Mouse (Mus musculus) T-helper 2 cell (primary cell): ENCODE measurements around the gene Ube2k.
"Not testable (repeated sequence)": the region's sequence is repeated elsewhere in the genome, so short reads cannot be mapped to it uniquely, and the experiment has no call there.

Source experiments
- in situ Hi-C: fragments of 300-600 bp; cut with MboI, MseI; formaldehyde crosslinking; loops from one replicate; pipeline ENCODE4 v1.15.1; 2025; ENCODE audit warnings: high pct_unique_total_duplicates

Ube2k gene

GRCm38 (mm10) chr5:65536751-65537419 is at the start of gene Ube2k, which contains the start of gene Smim14:
TSS of gene Ube2k (plus strand) at chr5:65537233.
TSS of gene Smim14 (minus strand) at chr5:65537184.
- in situ Hi-C loops, result no loop called here

DNA sequence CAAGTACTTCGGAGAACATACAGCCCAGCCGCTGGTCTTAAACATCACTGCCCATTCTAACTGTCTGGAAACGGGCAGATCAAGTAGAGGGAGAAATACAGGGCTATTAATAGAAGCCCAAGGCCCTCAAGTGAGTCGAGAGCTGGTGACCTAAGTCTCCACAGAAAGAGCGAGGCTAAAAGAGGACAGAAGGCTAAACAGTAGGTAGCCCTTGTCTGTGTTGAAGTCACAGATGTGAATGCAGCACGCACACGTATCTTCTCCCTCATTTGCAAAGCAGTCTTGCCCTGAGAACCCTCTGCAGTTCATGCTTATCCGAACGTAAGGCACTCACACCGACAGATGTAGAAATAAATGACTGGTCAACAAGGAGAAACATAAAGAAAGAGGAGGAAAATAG is 49.7 kb upstream of the Ube2k start:
- in situ Hi-C loops, result no loop called here

GRCm38 (mm10) chr5:65488725-65489124 is 48.3 kb upstream of the Ube2k start:
- in situ Hi-C loops, result no loop called here

DNA sequence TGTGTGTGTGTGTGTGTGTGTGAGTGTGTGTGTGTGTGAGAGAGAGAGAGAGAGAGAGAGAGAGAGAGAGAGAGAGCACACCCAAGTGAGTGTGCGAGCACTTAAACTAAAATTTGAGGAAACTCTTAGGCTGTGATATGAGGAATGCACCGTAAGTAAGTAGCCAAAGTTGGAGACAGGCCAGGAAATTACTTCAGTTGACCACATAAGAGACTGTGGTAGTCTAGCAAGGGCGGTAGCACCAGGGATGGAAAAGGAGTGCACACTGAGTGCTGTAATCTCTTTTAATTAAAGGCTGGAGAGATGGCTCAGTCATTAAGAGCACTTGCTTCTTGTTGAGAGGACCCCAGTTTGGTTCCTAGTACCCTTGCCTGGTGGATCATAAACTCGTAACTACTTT is 47.2 kb upstream of the Ube2k start:
- in situ Hi-C loops, result no loop called here

DNA sequence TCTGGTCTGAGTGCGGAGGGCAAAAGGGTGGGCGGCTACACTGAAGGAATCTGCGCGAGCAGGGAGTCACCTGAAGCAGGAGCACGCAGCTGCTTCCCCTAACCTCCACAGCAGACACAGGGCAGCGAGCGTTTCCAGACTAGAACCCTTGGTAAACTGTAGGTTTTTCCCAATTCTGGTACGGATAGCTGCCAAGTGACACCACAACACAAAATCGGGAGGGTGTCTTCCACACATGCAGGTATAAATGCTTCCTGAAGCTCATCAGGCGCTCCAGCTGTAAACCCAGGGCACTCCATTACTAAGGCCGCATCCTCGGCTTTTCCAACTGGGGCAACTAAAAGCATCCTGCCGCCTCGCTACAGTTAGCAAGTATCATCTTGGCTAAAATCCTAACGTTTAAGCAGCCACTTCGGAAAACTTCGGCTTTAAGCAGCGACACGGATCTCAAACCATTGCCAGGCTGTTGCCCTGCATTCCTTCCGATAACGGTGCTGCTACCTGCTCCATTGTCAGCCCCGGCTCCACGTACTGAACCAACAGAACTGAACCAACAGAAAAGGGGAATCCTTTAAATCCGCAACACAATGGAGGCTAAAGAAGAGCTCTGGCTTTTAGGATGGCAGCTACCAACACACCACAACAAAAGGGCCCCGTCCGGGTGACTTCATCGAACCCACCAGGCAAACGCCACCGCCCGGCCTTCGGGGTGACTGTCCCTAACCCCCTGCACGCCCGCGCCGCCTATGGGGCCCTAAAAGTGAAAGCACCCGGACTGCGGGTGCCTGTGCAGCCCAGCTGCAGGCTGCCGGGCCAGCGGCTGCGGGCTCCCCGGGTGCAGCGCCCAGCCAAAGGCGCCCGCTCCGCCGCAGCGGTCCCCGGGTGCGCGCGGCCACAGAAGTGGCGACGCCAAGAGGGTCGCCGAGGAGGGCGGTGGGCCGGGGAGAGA is 45.0 kb upstream of the Ube2k start:
- in situ Hi-C loops, result no loop called here

GRCm38 (mm10) chr5:65492716-65493531 is 44.1 kb upstream of the Ube2k start, which contains the start of gene Gm43552:
TSS of gene Gm43552 (minus strand) at chr5:65492833.
- in situ Hi-C loops, result no loop called here

GRCm38 (mm10) chr5:65500231-65500630 is 36.8 kb upstream of the Ube2k start:
- in situ Hi-C loops, result no loop called here

DNA sequence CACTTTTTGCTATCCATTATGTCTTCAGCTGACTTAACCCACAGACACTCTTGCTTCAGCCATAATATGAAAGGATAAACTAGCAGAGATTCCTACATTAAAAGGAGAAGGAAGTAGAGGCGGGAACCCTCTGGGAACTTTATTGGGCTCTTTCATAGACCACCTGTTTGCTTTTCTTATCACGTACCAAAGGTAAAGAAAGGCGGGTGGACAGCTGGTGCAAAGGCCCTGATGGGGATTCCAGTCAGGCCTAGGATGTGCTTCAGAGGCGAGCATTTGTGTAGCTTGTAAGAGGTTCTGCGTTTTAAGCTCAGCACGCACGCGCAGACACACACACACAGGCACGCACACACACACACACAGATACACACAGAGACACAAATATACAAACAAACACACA is 35.6 kb upstream of the Ube2k start:
- in situ Hi-C loops, result no loop called here

DNA sequence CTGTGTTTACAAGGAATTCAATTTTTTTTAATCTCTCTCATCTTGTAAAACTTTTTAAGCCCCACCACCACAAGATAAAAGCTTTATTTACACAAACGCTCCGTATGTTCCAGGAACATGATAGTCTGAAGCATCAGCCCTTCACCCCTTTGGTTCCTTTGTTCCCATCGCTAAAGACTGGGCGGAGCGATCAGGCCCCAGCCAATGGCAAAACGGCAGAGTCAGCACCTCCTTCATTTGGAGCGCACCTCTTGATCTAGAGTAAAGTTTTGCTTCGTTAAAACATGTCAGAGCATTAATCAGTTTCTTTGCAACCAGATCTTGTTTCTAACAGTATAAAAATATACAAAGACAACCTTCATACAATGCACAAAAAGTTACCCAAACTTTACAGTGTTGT is 31.2 kb upstream of the Ube2k start:
- in situ Hi-C loops, result no loop called here

DNA sequence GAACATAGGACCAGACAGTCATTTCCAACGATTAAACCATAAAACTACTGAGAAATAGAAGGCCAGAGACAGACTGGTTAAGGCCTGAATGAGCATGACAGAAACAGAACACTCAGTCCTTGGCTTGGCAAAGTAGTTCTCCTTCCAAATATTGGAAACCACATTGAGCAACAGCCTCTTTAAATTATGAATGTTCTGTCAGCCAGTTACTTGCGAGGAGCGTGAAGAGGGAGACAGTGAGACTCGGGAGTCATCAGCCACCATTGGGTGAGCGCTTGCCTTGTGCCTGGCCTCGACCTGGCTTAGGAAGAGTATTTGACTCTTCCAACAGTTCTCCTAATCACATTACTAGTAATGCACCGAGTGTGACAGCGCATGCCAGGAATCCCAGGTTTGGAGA is 28.6 kb upstream of the Ube2k start:
- in situ Hi-C loops, result no loop called here

DNA sequence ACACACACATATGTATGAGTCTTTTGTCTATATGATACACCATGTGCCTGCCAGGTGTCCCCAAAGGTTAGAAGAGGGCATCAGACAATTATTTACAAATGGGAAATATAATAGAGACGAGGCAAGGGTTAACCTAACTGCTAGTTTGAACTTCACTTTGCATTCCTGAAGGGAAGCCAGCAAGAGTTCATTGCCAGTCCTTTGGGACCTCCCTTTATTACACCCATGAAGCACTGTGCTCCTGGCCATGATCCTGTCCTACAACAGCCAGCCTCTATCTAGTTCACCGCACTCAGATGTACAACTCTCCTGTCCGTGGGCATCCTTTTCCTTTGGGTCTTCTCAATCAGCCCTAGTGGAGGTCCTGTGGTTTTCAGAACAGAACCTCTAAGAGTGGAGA is 23.5 kb upstream of the Ube2k start:
- in situ Hi-C loops, result no loop called here

- in situ Hi-C loops, result no loop called here
Observed at GRCm38 (mm10) chr5:65514635-65515278, 22.3 kb upstream of the Ube2k start.

- in situ Hi-C loops, result no loop called here
Observed at GRCm38 (mm10) chr5:65521803-65522202, 15.2 kb upstream of the Ube2k start.

DNA sequence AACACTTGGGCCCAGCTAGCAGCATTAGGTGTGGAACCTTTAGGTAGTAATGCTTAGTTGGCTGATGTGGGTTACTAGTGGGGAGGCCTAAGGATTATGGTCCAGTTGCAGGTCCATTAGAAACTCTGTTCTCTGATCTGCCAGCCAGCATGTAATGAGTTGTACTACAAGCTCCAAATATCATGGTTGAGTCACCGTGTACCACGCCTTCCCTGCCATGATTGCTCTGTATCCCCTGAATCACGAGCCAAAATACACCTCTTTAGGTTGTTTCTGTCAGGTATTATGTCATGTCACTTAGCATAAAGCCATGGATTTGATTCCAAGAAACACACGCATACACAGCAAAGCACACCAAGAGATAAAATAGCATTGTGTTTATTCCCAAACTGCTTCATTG is 12.2 kb upstream of the Ube2k start:
- in situ Hi-C loops, result no loop called here

DNA sequence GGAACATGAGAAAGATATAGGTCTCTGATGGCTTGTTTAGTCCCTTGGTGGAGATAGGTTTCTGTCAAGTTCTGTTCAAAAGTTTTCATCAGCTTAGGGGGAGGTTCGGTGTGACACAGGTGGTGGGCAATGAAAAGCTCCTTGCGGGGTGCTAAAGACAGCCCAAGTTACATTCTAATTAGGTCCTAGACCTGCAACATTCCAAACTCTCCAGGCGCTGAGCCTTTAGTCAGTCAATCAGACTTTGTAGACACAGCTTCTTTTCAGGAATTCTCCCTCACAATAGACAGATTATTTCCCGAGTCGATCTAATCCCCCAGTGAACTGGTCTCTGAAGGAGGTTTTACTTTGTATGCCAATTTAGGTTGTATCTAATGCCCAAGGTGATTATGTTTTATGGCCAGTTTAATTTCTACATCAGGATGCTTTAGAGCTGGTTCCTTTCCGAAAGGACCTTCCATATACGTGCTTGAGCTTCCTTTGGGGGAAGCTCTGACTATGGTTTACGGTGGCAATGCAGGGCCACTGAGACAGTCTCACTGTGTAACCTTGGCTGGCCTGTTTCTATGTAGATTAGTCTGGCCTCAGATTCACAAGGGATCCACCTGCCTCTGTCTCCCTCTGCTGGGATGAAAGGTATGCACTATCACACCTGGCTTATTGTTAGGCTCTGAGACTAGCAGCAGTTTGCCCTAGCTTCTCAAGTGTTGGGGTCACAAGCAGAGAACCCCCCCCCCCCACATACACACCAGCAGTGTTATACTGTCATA is 11.2 kb upstream of the Ube2k start:
- in situ Hi-C loops, result no loop called here

DNA sequence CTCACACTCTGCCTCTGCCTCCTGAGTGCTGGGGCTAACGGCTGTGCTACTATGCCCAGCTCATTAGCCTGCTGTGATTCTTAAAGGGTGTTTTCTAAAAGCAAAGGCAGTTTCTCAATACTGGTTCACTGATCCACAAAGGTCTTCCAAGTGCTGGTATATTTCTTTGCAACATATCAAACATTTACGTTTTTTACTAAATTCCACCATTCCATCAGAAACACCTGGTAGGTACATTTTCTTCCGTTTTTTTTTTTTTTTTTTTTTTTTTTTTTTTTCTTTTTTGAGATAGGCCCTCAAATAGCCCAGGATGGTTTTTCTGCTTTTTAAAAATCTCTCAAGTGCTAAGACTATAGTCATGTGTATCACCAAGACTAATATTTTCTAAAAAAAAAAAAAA is 5.8 kb upstream of the Ube2k start:
- in situ Hi-C loops, result no loop called here

DNA sequence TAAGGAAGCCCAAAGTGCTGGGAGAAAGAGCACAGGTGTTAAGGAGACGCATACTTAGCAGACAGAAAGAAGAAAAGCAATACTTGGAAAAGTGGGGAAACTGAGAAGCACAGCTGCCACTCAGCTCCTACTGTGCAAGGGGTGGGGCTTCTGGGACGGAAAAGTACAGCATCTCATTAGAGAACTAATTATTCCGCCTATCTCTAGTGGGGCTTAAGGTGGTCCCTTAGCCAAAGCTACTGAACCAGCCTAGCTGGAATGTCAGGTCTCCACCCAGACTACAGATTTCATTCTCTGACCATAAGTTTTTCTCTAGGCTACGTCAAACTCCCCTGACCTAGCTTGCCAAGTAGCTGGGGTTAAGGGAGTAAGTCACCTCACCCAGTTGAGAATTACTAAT is 2.5 kb upstream of the Ube2k start:
- in situ Hi-C loops, result no loop called here

DNA sequence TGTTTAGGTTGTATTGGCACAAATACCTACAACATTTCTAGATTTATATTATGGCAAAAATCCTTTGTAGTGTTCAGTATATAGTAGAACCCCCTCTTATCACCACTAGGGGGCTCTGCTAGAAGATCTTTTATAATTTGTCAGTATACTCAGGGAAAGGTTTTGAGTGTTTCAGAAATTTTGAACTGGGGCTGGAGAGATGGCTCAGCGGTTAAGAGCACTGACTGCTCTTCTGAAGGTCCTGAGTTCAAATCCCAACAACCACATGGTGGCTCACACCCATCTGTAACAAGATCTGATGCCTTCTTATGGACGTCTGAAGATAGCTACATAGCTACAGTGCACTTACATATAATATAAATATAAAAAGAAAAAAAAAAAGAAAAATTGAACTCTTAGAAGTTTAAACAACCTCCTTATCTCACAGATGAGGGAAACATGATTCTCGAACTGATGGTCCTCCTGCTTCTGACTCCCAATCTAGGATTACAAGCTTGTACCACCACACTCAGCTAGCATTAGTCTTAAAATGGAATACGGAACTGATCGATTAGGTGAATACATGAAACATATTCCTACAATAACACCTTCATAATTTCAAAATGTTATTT is 1.5 kb upstream of the Ube2k start:
- in situ Hi-C loops, result no loop called here

GRCm38 (mm10) chr5:65536068-65536465 is 966 bp upstream of the Ube2k start:
- in situ Hi-C loops, result not testable (repeated sequence)

DNA sequence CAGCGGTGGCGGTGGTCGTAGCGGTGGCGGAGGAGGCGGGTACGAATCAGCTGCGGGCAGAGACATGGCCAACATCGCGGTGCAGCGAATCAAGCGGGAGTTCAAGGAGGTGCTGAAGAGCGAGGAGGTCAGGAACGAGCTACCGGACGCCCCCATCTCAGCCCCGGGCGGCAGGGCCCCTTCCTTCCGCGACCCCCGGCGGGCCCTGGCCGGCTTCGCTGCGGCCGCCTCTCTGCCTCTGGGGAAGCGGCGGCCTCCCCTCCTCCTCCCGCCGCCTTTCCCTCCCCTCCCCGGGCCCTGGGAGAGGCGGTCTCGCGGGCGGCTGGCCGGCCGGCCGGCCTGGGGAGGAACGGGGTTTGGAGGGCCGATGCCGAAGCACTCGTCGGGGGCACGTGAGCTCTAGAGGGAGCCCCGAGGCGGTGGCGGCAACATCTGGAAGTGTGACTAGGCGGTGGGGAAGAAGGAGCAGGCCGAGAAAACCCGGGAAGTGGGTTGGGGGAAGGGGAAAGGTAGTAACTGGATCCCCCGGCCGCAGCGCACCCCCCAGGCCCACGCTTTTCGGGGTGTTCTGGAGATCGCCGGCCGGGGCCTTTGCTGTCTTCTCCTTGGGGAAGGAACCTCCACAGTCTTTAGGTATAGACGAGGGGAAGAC is 513 bp downstream of the Ube2k start:
- in situ Hi-C loops, result no loop called here
